Mouse (Mus musculus): ENCODE results near the gene Cdkal1. TPM values are rescaled to one million over a fixed set of nuclear protein-coding genes. Genes with fewer than 3 reads are reported as not detected.

Gene Cdkal1
- polyA plus RNA-seq, 1 experiment = 6.9 TPM

- DNase-seq (ENCODE audit: low spot score) = no peak
Measured at GRCm38 (mm10) chr13:29628607-29629006, 226.9 kb downstream of the Cdkal1 start.

DNA sequence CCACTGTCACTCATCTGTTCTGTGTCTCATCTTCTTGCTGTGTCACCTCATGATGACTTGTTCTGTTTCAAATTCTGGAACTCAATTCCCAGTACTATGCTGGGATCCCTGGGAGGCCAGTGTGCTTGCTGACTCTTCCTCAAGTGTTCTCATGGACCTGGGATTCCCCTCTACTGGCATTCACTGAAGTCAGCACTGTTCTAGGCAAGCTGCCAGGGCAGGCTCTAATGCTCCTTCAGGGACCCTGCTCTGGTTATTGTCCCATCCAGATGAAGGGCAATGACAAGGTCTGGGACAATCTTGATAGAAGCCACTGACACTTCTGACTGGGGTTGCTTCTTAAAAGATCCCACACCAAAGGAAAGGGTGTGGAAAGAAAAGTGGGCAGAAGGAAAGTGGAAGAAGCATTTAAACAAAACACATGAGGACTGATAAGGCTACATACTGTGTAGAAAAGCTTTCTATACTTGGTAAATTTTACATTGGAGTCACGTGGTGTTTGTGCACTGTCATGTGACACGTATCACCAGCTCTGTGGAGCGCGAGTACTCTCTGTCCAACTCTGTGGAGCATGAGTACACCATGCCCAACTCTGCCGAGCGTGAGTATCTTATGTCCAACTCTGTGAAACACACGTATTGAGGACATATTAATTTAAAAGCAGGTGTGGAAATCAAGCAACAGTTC, 227.9 kb downstream of the Cdkal1 start:
- DNase-seq (ENCODE audit: low spot score) = no peak

DNA sequence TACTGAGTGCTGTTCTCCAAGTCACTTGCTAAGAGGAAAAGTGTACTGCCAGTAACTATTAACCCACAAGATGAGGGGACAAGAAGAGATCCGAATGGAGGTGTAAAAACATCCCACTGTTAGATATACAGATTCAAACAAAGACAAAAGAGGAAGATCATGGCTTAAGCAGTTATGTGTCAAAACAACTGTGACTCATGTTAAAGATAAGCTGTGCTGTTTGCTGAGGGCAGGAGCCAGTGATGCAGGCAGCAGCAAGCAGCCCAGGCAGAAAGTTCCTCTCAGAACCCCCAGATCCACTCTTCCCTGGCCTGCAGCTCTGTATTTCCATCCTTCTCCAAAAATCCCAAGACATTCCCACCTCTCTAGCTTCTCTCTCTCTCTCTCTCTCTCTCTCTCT, 230.5 kb downstream of the Cdkal1 start:
- no peak for DNase-seq (ENCODE audit: low spot score)

- DNase-seq (ENCODE audit: low spot score) = no peak
Measured at GRCm38 (mm10) chr13:29623636-29624239, 231.7 kb downstream of the Cdkal1 start.

GRCm38 (mm10) chr13:29621881-29622280, 233.6 kb downstream of the Cdkal1 start:
- no peak for DNase-seq (ENCODE audit: low spot score)

GRCm38 (mm10) chr13:29621363-29621762, 234.1 kb downstream of the Cdkal1 start:
- DNase-seq (ENCODE audit: low spot score) = no peak

GRCm38 (mm10) chr13:29620826-29621225, 234.6 kb downstream of the Cdkal1 start:
- no peak for DNase-seq (ENCODE audit: low spot score)

DNA sequence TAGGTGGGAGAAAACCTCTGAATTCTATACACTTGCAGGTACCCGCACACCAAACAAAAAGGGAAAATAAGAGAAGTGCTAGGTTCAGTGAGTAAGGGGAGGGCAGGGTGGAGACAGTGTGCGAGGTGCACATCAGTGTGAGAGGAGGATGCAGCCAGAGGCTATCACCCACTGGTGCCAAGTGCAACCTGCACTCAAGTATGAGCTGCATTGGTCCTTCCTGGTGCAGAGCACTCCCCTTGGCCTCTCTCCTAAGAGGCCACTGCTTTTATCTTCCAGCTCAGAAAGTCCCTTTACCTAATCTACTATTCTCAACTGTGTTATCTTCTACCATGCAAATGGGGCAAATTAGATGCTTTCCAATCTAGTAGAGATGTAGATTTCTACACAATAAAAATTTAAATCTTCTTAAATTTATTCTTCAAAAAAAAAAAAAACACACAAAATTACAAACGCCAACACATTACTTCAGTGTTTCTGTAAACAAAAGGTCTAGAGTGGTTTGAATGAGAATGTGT, 238.8 kb downstream of the Cdkal1 start:
- DNase-seq (ENCODE audit: low spot score) = no peak

DNA sequence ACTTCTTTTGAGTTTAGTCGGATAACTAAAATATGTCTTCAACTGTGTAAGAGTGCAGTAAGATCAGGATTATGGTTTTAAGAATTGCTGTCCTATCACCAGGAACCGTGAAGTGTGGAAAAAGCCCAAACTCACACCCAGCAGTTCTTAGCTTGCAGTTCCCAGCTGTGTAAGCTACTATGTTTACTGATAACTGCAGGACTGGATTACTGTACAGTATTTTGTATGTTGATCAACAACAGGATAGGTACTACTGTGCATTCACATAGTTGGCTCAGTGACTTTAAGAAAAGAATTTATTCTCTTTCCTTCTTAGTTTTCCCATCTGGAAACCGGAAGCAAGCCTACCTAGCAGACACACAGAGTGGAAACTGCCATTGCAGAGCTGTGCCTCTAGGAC, 239.5 kb downstream of the Cdkal1 start:
- DNase-seq (ENCODE audit: low spot score) = no peak

- no peak for DNase-seq (ENCODE audit: low spot score)
Measured at GRCm38 (mm10) chr13:29615081-29615480, 240.4 kb downstream of the Cdkal1 start.

GRCm38 (mm10) chr13:29610051-29610931, 245.2 kb downstream of the Cdkal1 start:
- no peak for DNase-seq (ENCODE audit: low spot score)

DNA sequence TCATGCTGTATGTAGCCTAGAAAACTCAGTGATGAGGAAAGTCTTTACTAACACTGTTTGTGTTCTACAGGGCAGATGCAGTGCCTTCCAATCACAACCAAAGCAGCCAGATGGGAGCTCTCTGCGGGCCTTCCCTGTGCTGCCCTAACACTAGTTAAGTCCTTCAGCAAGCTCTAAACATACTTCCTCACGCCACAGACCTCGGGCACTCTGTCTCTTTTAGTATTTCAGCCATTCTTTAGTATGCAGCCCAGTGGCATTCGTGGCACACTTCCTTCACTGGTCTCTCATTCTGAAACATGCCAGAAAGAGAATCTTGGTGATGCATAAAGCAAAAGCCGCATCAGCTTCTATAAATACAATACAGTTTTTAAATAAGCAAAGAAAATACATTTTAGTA, 246.0 kb downstream of the Cdkal1 start:
- no peak for DNase-seq (ENCODE audit: low spot score)

DNA sequence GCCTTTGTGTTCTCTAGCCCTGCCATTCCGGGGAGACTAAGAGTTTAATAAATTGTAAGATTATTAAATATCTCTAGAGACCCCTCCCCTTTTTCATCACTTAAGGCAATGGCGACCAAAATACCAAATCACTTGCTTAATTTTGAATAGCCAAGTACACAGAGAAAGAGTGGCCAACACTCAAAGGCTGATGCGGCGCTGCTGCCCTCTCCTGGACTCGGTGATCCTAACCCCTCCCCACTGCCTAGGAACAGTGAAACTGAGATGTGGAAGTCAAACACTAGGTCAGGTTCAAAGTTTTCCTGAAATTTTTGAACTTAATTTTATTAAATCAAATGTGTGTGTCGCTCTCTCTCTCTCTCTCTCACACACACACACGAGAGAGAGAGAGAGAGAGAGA, 251.2 kb downstream of the Cdkal1 start:
- DNase-seq (ENCODE audit: low spot score) = peak; percentile 34

- no peak for DNase-seq (ENCODE audit: low spot score)
Measured at GRCm38 (mm10) chr13:29603597-29603996, 251.9 kb downstream of the Cdkal1 start.

- no peak for DNase-seq (ENCODE audit: low spot score)
Measured at GRCm38 (mm10) chr13:29601033-29601432, 254.4 kb downstream of the Cdkal1 start.

DNA sequence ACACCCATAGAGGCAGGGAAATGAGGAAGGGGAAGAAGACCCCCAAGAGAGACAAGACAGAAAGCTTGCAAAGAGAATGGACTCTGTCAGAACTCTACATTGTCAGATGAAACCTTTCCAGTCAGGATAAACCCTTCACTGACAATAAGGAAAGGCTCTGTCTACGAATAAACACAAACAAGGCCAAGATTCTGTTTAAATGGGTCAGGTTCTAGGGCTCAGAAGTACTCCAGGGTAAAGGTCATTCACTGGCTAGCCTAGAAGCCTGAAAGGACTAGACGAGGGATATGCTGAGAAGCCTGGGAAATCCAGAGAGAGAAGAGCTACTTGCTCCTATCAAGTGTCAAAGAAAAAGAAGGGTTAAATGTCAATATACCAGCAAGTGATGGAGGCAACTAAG, 255.8 kb downstream of the Cdkal1 start:
- DNase-seq (ENCODE audit: low spot score) = no peak

DNA sequence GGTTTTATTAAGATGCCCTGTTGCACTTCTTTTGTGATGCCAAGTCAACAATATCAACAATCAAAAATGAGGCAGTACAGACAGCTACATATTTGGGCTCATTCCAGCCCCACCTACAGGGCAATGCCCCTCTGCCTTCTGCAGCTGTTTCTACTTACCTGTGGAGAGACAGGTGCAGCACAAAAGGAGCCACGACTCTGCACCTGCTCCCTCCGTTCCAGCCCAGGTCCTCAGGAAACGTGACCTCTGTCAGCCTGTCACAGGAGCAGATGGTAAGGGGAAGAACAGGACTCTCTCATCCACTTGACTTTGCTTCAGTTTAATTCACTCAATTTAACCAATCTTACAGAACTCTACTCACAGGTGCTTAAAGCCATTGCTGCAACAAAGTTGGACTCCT, 258.7 kb downstream of the Cdkal1 start:
- no peak for DNase-seq (ENCODE audit: low spot score)

DNA sequence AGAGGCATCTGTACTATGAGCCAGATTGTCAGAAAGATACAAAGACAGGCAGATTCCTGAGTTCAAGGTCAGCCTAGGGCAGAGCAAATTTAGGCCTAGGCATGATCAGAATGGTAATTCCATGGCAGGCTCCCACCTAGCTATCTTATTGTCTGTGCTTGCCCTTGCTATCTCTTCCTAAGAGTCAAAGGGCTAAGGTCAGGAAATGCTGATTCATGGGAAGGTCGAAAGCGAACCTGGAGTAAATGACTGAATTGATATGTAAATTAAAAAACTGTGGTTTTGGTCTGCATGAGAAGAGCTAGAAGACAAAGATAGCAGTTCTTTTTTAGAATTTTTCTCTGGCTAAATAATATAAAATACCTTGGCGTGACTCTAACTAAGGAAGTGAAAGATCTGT, 262.4 kb downstream of the Cdkal1 start:
- DNase-seq (ENCODE audit: low spot score) = no peak

DNA sequence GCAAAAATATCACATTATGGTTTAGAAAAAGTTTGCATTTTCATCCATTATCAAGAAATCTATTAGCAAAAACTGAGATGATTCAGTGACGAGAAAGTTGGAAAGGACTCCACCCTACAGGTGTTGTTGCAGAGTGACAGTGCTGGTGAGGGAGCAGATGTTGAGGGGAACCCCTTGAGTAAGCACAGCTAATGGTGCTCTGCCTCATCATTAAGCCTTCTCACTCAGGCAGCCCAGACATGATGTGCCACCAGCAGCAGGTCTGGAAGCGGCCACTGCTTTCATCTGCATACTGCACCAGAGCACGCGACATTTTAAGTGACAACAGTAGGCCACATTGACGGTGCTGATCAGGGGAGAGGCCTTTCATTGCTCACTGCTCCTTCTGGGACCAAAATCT, 264.8 kb downstream of the Cdkal1 start:
- no peak for DNase-seq (ENCODE audit: low spot score)

- DNase-seq (ENCODE audit: low spot score) = no peak
Measured at GRCm38 (mm10) chr13:29590164-29590563, 265.3 kb downstream of the Cdkal1 start.

DNA sequence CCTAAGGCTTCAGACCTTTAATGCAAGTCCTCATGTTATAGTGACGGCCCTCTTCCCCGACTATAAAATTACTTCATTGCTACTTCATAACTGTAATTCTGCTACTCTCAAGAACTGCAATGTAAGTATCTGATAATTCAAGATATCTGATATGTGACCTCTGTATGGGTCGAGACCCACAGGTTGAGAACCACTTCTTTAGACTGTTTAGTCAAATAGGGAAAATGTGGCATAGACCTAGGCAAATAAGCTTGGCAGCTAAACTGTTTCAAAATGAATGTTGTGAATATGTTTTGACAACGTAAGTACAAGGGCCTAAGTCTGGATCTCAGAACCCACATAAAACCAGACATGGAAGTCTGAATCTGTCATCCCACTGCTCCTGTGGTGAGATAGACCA, 266.8 kb downstream of the Cdkal1 start:
- no peak for DNase-seq (ENCODE audit: low spot score)
